Mouse (Mus musculus): ENCODE data around the gene Akr1b8. TPM values are rescaled to one million over a fixed set of nuclear protein-coding genes. Genes with fewer than 3 reads are reported as not detected.

The Akr1b8 gene
- 0.69 TPM for polyA plus RNA-seq (2014; fragmentation: Illumina TruSeq; extraction: RNeasy Lipid Tissue Mini Kit (QIAGEN cat#74804); ENCODE audit: low read depth, low replicate concordance)

GRCm38 (mm10) chr6:34353658-34354353 lies at the start of gene Akr1b8:
Akr1b8 (plus strand) TSS chr6:34354119.

GRCm38 (mm10) chr6:34316854-34317771 lies 36.8 kb upstream of the Akr1b8 start, which contains the start of gene Akr1b3:
Akr1b3 (minus strand) TSS chr6:34317478.

GRCm38 (mm10) chr6:34384110-34384661 lies 30.3 kb downstream of the Akr1b8 start, which contains the start of gene Akr1b10:
Akr1b10 (plus strand) TSS chr6:34384218.

GRCm38 (mm10) chr6:34412023-34412422 lies 58.1 kb downstream of the Akr1b8 start, which contains the start of gene Akr1b7:
Akr1b7 (plus strand) TSS chr6:34412334.

Other genes starting within 250 kb of the Akr1b8 start
- gene Slc35b4, start 177.0 kb upstream of the Akr1b8 start, polyA plus RNA-seq (2014; fragmentation: Illumina TruSeq; extraction: RNeasy Lipid Tissue Mini Kit (QIAGEN cat#74804); ENCODE audit: low read depth, low replicate concordance): 56.2 TPM
- 209 TPM for gene Akr1b3, start 36.6 kb upstream of the Akr1b8 start, polyA plus RNA-seq (2014; fragmentation: Illumina TruSeq; extraction: RNeasy Lipid Tissue Mini Kit (QIAGEN cat#74804); ENCODE audit: low read depth, low replicate concordance)
- 27.7 TPM for gene Akr1b10, start 30.1 kb downstream of the Akr1b8 start, polyA plus RNA-seq (2014; fragmentation: Illumina TruSeq; extraction: RNeasy Lipid Tissue Mini Kit (QIAGEN cat#74804); ENCODE audit: low read depth, low replicate concordance)
- 3.7 TPM for gene Akr1b7, start 58.2 kb downstream of the Akr1b8 start, polyA plus RNA-seq (2014; fragmentation: Illumina TruSeq; extraction: RNeasy Lipid Tissue Mini Kit (QIAGEN cat#74804); ENCODE audit: low read depth, low replicate concordance)
- 36.3 TPM for gene Bpgm, start 122.1 kb downstream of the Akr1b8 start, polyA plus RNA-seq (2014; fragmentation: Illumina TruSeq; extraction: RNeasy Lipid Tissue Mini Kit (QIAGEN cat#74804); ENCODE audit: low read depth, low replicate concordance)
- gene Cald1, start 244.4 kb downstream of the Akr1b8 start, polyA plus RNA-seq (2014; fragmentation: Illumina TruSeq; extraction: RNeasy Lipid Tissue Mini Kit (QIAGEN cat#74804); ENCODE audit: low read depth, low replicate concordance): 156 TPM